Comparison of ENCODE assay signal across 49 mouse cellular contexts in the genomic region with DNA sequence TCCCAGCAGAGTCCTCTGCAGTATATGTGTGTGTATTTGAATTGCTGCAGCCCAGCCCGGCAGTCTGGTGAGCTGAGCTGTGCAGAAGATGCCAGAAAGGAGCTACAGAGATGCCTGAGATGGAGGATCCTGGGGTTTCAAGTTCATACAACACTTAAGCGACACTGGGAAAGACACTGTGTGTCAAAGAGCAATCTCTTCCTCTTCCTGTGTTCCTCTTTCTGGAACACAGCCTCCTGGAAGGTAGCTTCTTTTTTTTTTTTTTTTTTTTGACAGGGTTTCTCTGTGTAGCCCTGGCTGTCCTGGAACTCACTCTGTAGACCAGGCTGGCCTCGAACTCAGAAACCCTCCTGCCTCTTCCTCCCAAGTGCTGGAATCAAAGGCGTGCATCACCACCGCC. TPM values are rescaled to one million over a fixed set of nuclear protein-coding genes. Genes with fewer than 3 reads are reported as not detected.
"Had no signal": no experiment of that assay in that cellular context is flagged by ENCODE, and none has a peak within 500 bp of the region (broad histone marks: within the 10 kb centered on the region; RNA-seq: fewer than 3 reads in every experiment).

No protein-coding gene starts in this region.

- H3K36me3 ChIP-seq: heart, embryonic 10.5 days; heart, embryonic 12.5 days; heart, embryonic 13.5 days; heart, embryonic 15.5 days; hindbrain, embryonic 10.5 days; hindbrain, embryonic 12.5 days; hindbrain, embryonic 13.5 days; hindbrain, embryonic 15.5 days; intestine, embryonic 15.5 days; kidney, embryonic 15.5 days had no signal

- ATAC-seq: hindbrain, embryonic 16.5 days; hindbrain, postnatal 0 days; inflammation-experienced regulatory T-cells, adult 6 months; intestine, embryonic 15.5 days; intestine, embryonic 16.5 days; intestine, postnatal 0 days had no signal

- H3K9me3 ChIP-seq: heart, embryonic 10.5 days; heart, embryonic 12.5 days; heart, embryonic 13.5 days; heart, embryonic 15.5 days; hindbrain, embryonic 10.5 days; hindbrain, embryonic 12.5 days; hindbrain, embryonic 13.5 days; hindbrain, embryonic 15.5 days; intestine, embryonic 15.5 days; kidney, embryonic 15.5 days had no signal

- H3K4me3 ChIP-seq: heart, embryonic 10.5 days; heart, embryonic 12.5 days; heart, embryonic 13.5 days; heart, embryonic 15.5 days; hindbrain, embryonic 10.5 days; hindbrain, embryonic 12.5 days; hindbrain, embryonic 13.5 days; hindbrain, embryonic 15.5 days; intestine, embryonic 15.5 days; kidney, embryonic 15.5 days; layer of hippocampus, adult 2 months; left cerebral cortex, adult 2 months had no signal

- H3K9ac ChIP-seq: heart, embryonic 12.5 days; heart, embryonic 13.5 days; heart, embryonic 15.5 days; hindbrain, embryonic 12.5 days; hindbrain, embryonic 13.5 days; hindbrain, embryonic 14.5 days; hindbrain, embryonic 15.5 days; intestine, embryonic 15.5 days; kidney, embryonic 15.5 days had no signal

- H3K4me1 ChIP-seq: heart, embryonic 10.5 days; heart, embryonic 12.5 days; heart, embryonic 13.5 days; heart, embryonic 15.5 days; hindbrain, embryonic 12.5 days; hindbrain, embryonic 13.5 days; hindbrain, embryonic 15.5 days; intestine, embryonic 15.5 days had no signal

- DNase-seq: heart, postnatal 10 days; heart, postnatal 36 days; heart, postnatal 4 days; kidney, adult 11 months; kidney, adult 2 months; kidney, adult 8-10 months; kidney, adult 9 months; kidney, postnatal 10 days; kidney, postnatal 14 days; kidney, postnatal 25 days; kidney, postnatal 36 days; kidney, postnatal 4 days; layer of hippocampus, adult 9-11 months; layer of hippocampus, postnatal 36 days had no signal

- H3K27ac ChIP-seq: heart, embryonic 10.5 days; heart, embryonic 13.5 days; heart, embryonic 15.5 days; hindbrain, embryonic 10.5 days; hindbrain, embryonic 12.5 days; hindbrain, embryonic 13.5 days; hindbrain, embryonic 14.5 days; hindbrain, embryonic 15.5 days; hindbrain, postnatal 0 days; intestine, embryonic 15.5 days; kidney, embryonic 15.5 days; kidney, postnatal 0 days; layer of hippocampus, adult 2 months; left cerebral cortex, adult 2 months had no signal

- H3K27me3 ChIP-seq: heart, embryonic 15.5 days; hindbrain, embryonic 12.5 days; hindbrain, embryonic 13.5 days; hindbrain, embryonic 15.5 days; kidney, embryonic 15.5 days had no signal

- H3K4me2 ChIP-seq: heart, embryonic 11.5 days; heart, embryonic 12.5 days; heart, embryonic 13.5 days; heart, embryonic 15.5 days; hindbrain, embryonic 12.5 days; hindbrain, embryonic 13.5 days; hindbrain, embryonic 14.5 days; hindbrain, embryonic 15.5 days; intestine, embryonic 15.5 days; kidney, embryonic 15.5 days had no signal

RNA-seq across cellular contexts. Expression of a gene that starts 25.5 kb away (rescaled TPM):
- total RNA-seq: heart, postnatal 10 days; heart, postnatal 25 days; heart, postnatal 36 days; heart, postnatal 4 days; hematopoietic stem cell, adult 5-6 weeks; hindbrain, postnatal 0 days; layer of hippocampus, adult 18-20 months; layer of hippocampus, adult 2 months; layer of hippocampus, adult 8-10 months; layer of hippocampus, postnatal 10 days; layer of hippocampus, postnatal 14 days; layer of hippocampus, postnatal 25 days; layer of hippocampus, postnatal 36 days; left cerebral cortex, adult 18-20 months; left cerebral cortex, adult 2 months had no signal
- polyA plus RNA-seq: heart, embryonic 10.5 days; heart, embryonic 11.5 days; heart, embryonic 12.5 days; heart, embryonic 13.5 days; heart, embryonic 14.5 days; heart, embryonic 15.5 days; heart, embryonic 16.5 days; hindbrain, embryonic 10.5 days; hindbrain, embryonic 11.5 days; hindbrain, embryonic 12.5 days; hindbrain, embryonic 14.5 days; hindbrain, embryonic 15.5 days; hindbrain, embryonic 16.5 days; hindbrain, postnatal 0 days; inflammation-experienced regulatory T-cells, adult 6 months; intestine, embryonic 14.5 days; intestine, embryonic 15.5 days; intestine, embryonic 16.5 days; intestine, postnatal 0 days; kidney, embryonic 14.5 days; kidney, embryonic 15.5 days; kidney, embryonic 16.5 days; kidney, postnatal 0 days; large intestine, adult 2 months had no signal

RNA-seq across cellular contexts. Expression of a gene that starts 26.5 kb away (rescaled TPM):
- total RNA-seq: heart, postnatal 25 days; heart, postnatal 36 days; hematopoietic stem cell, adult 5-6 weeks; hindbrain, postnatal 0 days; left cerebral cortex, adult 2 months had no signal
